Mouse (Mus musculus) thymus, adult 2 months (tissue): ENCODE data around the gene Gm5460.

Source experiments
- CTCF ChIP-seq: fragments of 200-500 bp; IDR thresholded peaks from 2 replicates; pipeline ENCODE4 v1.5.1; 2012; ENCODE audit warnings: mild to moderate bottlenecking, control low read depth, low read length, moderate library complexity, borderline replicate concordance; ENCODE audit not compliant: control insufficient read depth, poor library complexity, insufficient read depth; ENCODE audit errors: extremely low read depth
- POLR2A ChIP-seq: fragments of 200-500 bp; IDR thresholded peaks from 2 replicates; pipeline ENCODE4 v1.6.1; 2012; ENCODE audit warnings: mild to moderate bottlenecking, low read length, control low read depth, moderate library complexity; ENCODE audit not compliant: control insufficient read depth, poor library complexity, insufficient read depth; ENCODE audit errors: extremely low read depth

GRCm38 (mm10) chr14:33972679-33973078 lies 43.9 kb upstream of the Gm5460 start:
- TF ChIP-seq POLR2A (no peak), CTCF (no peak)
